Mouse (Mus musculus) testis, adult 2 months (tissue): ENCODE data around the gene Phf12. TPM values are rescaled to one million over a fixed set of nuclear protein-coding genes. Genes with fewer than 3 reads are reported as not detected.

Experiments
- H3K27ac ChIP-seq: fragments of 200-500 bp; 2 replicates; pipeline ENCODE4 v1.5.1; 2012; ENCODE audit warnings: low read depth, low read length; ENCODE audit not compliant: control insufficient read depth, insufficient read depth
- H3K27me3 ChIP-seq: fragments of 200-500 bp; 2 replicates; pipeline ENCODE4 v1.6.1; 2012; ENCODE audit warnings: mild to moderate bottlenecking, low read length, moderate library complexity; ENCODE audit not compliant: control insufficient read depth, insufficient read depth
- H3K36me3 ChIP-seq: fragments of 200-500 bp; 2 replicates; pipeline ENCODE4 v1.6.1; 2012; ENCODE audit warnings: mild to moderate bottlenecking, low read length; ENCODE audit not compliant: control insufficient read depth, insufficient read depth
- H3K4me1 ChIP-seq: fragments of 200-500 bp; 2 replicates; pipeline ENCODE4 v1.6.1; 2012; ENCODE audit warnings: low read length; ENCODE audit not compliant: control insufficient read depth, insufficient read depth
- H3K4me3 ChIP-seq: fragments of 200-500 bp; 2 replicates; pipeline ENCODE4 v1.5.1; 2012; ENCODE audit warnings: low read depth, mild to moderate bottlenecking, low read length, moderate library complexity, mixed read lengths; ENCODE audit not compliant: control insufficient read depth
- CTCF ChIP-seq: fragments of 200-500 bp; IDR thresholded peaks from 2 replicates; pipeline ENCODE4 v1.5.1; 2012; ENCODE audit warnings: low read depth, mild to moderate bottlenecking, inconsistent platforms, low read length, moderate library complexity; ENCODE audit not compliant: control insufficient read depth, insufficient read depth, insufficient replicate concordance
- POLR2A ChIP-seq: fragments of 200-500 bp; IDR thresholded peaks from 2 replicates; pipeline ENCODE4 v1.6.1; 2012; ENCODE audit warnings: low read depth, mild to moderate bottlenecking, inconsistent platforms, low read length, moderate library complexity; ENCODE audit not compliant: control insufficient read depth
- polyA plus RNA-seq: library from polyadenylated mRNA; depleted of rRNA; stranded (reverse); fragments of >200 nt; gene quantifications from 2 replicates; pipeline ENCODE4 v1.2.3, GENCODE M21; 2012

Phf12 gene
- polyA plus RNA-seq, 1 experiment, result 24.6 TPM

- Histone ChIP-seq H3K27ac (no peak overlapping the region), H3K4me3 (no peak overlapping the region), H3K27me3 (no peaks in the 10 kb centered on the region), H3K36me3 (no peaks in the 10 kb centered on the region), H3K4me1 (no peaks in the 10 kb centered on the region)
- TF ChIP-seq CTCF, result no peak
- TF ChIP-seq POLR2A, result no peak
Observed at GRCm38 (mm10) chr11:77962946-77963345, 19.6 kb upstream of the Phf12 start.

- H3K27ac ChIP-seq, result no peak overlapping the region
- H3K36me3 ChIP-seq, result no peaks in the 10 kb centered on the region
- H3K4me3 ChIP-seq, result no peak overlapping the region
- H3K27me3 ChIP-seq, result no peaks in the 10 kb centered on the region
- TF ChIP-seq CTCF, result no peak
- TF ChIP-seq POLR2A, result no peak
- H3K4me1 ChIP-seq, result no peaks in the 10 kb centered on the region
Observed at GRCm38 (mm10) chr11:77964415-77965095, 18.0 kb upstream of the Phf12 start.

- Histone ChIP-seq H3K27ac (no peak overlapping the region), H3K27me3 (no peaks in the 10 kb centered on the region), H3K36me3 (no peaks in the 10 kb centered on the region), H3K4me3 (no peak overlapping the region), H3K4me1 (no peaks in the 10 kb centered on the region)
- TF ChIP-seq CTCF (no peak), POLR2A (no peak)
Observed at GRCm38 (mm10) chr11:77965101-77966036, 17.2 kb upstream of the Phf12 start.

- no peak overlapping the region for H3K4me3 ChIP-seq
- no peaks in the 10 kb centered on the region for H3K36me3 ChIP-seq
- TF ChIP-seq POLR2A (no peak), CTCF (no peak)
- no peaks in the 10 kb centered on the region for H3K27me3 ChIP-seq
- no peaks in the 10 kb centered on the region for H3K4me1 ChIP-seq
- H3K27ac ChIP-seq, result no peak overlapping the region
Observed at GRCm38 (mm10) chr11:77966037-77966391, 16.5 kb upstream of the Phf12 start.

- Histone ChIP-seq H3K27ac (no peak overlapping the region), H3K4me1 (no peaks in the 10 kb centered on the region), H3K4me3 (no peak overlapping the region), H3K36me3 (no peaks in the 10 kb centered on the region), H3K27me3 (no peaks in the 10 kb centered on the region)
- no peak for TF ChIP-seq POLR2A
- TF ChIP-seq CTCF, result peak; percentile 24; the same call in 1 of the 2 replicates
Observed at GRCm38 (mm10) chr11:77967114-77967513, 15.4 kb upstream of the Phf12 start.

GRCm38 (mm10) chr11:77968786-77969185, 13.8 kb upstream of the Phf12 start:
- TF ChIP-seq CTCF, result no peak
- no peak for TF ChIP-seq POLR2A
- H3K36me3 ChIP-seq, result no peaks in the 10 kb centered on the region
- H3K27ac ChIP-seq, result no peak overlapping the region
- H3K4me3 ChIP-seq, result no peak overlapping the region
- no peaks in the 10 kb centered on the region for H3K27me3 ChIP-seq
- no peaks in the 10 kb centered on the region for H3K4me1 ChIP-seq

- H3K27me3 ChIP-seq, result no peaks in the 10 kb centered on the region
- no peak for TF ChIP-seq POLR2A
- H3K36me3 ChIP-seq, result no peaks in the 10 kb centered on the region
- no peak overlapping the region for H3K4me3 ChIP-seq
- H3K4me1 ChIP-seq, result no peaks in the 10 kb centered on the region
- H3K27ac ChIP-seq, result no peak overlapping the region
Observed at GRCm38 (mm10) chr11:77970718-77971117, 11.8 kb upstream of the Phf12 start.
